Mouse (Mus musculus) embryonic facial prominence, embryonic 12.5 days (tissue): ENCODE results near the gene Rab22a. TPM values are rescaled to one million over a fixed set of nuclear protein-coding genes. Genes with fewer than 3 reads are reported as not detected.
A peak's percentile ranks its signal among the peaks of the same experiment; 100 is the strongest.

Experiments used
- ATAC-seq: fragments of 200-750 bp; cut with Nextera tagmentation; 2 replicates; pipeline ENCODE4 v1.8.0; 2017; ENCODE audit not compliant: insufficient number of reproducible peaks, insufficient read depth, low FRiP score, low TSS enrichment
- H3K27ac ChIP-seq: fragments of 300-500 bp; sonication (generic); 2 replicates; pipeline ENCODE4 v1.5.1; 2016; ENCODE audit warnings: mild to moderate bottlenecking
- H3K27me3 ChIP-seq: fragments of 300-500 bp; sonication (generic); 2 replicates; pipeline ENCODE4 v1.6.1; 2016; ENCODE audit warnings: mild to moderate bottlenecking, moderate library complexity
- H3K36me3 ChIP-seq: fragments of 300-500 bp; sonication (generic); 2 replicates; pipeline ENCODE4 v1.6.1; 2016; ENCODE audit warnings: mild to moderate bottlenecking
- H3K4me1 ChIP-seq: fragments of 300-500 bp; sonication (generic); 2 replicates; pipeline ENCODE4 v1.6.1; 2016
- H3K4me2 ChIP-seq: fragments of 300-500 bp; sonication (generic); replicated peaks from 2 replicates; pipeline ENCODE4 v1.6.1; 2016; ENCODE audit warnings: mild to moderate bottlenecking, moderate library complexity
- H3K4me3 ChIP-seq: fragments of 300-500 bp; sonication (generic); 2 replicates; pipeline ENCODE4 v1.5.1; 2016; ENCODE audit warnings: mild to moderate bottlenecking
- H3K9ac ChIP-seq: fragments of 300-500 bp; sonication (generic); 2 replicates; pipeline ENCODE4 v1.6.1; 2016; ENCODE audit warnings: mild to moderate bottlenecking, moderate library complexity
- H3K9me3 ChIP-seq: fragments of 300-500 bp; sonication (generic); 2 replicates; pipeline ENCODE4 v1.6.1; 2016; ENCODE audit warnings: mild to moderate bottlenecking, moderate library complexity
- WGBS: fragments of 180-500 bp; shearing (Covaris S2); methylation state at CpG from one replicate; pipeline ENCODE4 v1.1.7; 2016; 5-methylcytosine and 5-hydroxymethylcytosine counted together
- microRNA-seq: library from miRNA; unstranded; fragments of <30 nt; microRNA quantifications from one replicate; pipeline ENCODE4, GENCODE M21; 2017
- polyA plus RNA-seq: library from polyadenylated mRNA; unstranded; fragments of >200 nt; fragmentation: Nextera tagmentation; extraction: Ambion mirVana; gene quantifications from 2 replicates; pipeline ENCODE4 v1.2.1, GENCODE M21; 2016

Rab22a gene
- polyA plus RNA-seq, 1 experiment from 2014 or later, result 48.7 TPM

DNA sequence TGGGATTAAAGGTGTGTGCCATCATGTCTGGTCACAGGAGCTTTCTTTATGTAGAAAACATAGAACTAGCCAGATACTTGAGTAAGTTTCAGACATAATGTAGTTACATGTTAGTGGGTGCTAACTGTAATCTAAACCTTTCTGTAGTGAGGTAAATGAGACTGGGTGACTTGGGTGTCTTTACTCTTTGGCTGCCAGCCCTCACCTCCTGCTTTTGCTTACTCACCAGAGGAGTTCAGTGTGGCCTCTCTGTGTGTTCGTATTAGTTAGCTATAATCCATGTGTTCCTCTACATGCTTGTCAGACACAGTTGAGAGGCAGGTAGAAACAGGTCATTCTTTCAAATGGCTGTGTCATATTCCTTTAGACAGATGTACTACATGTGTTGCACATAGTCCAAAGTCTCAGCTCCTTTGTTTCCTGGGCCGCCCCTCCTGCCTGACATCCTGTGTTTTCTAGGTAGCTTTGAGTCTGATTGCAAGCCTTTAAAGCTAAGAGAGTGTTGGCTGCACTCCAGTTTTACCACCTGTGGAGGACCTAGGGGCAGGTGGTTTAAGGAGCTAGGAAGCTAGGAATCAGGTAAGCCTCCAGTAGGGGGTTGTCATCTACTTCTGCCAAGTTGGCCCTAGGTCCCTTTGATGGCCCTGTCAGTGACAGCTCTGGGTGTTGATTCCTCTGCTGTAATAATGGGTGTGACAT is 89.5 kb downstream of the Rab22a start:
- no peaks in the 10 kb centered on the region for H3K36me3 ChIP-seq
- no peaks in the 10 kb centered on the region for H3K4me1 ChIP-seq
- WGBS, result 90% methylated on average over 2 of the region's 2 CpGs
- no peak overlapping the region for H3K27ac ChIP-seq
- H3K4me3 ChIP-seq, result no peak overlapping the region
- H3K27me3 ChIP-seq, result no peaks in the 10 kb centered on the region
- H3K9ac ChIP-seq, result no peak overlapping the region
- 0 out of 2 replicates have a peak, but pooled peaks have one; percentile 56 for ATAC-seq
- no peaks in the 10 kb centered on the region for H3K9me3 ChIP-seq
- H3K4me2 ChIP-seq, result no peak overlapping the region

- Histone ChIP-seq H3K9ac (no peak overlapping the region), H3K9me3 (no peaks in the 10 kb centered on the region), H3K27me3 (no peaks in the 10 kb centered on the region), H3K27ac (no peak overlapping the region), H3K36me3 (no peaks in the 10 kb centered on the region), H3K4me2 (no peak overlapping the region), H3K4me3 (no peak overlapping the region), H3K4me1 (no peaks in the 10 kb centered on the region; the same call in 1 of the 2 replicates)
- no peak for ATAC-seq
- WGBS, result 67% methylated on average over 8 of the region's 8 CpGs
Measured at GRCm38 (mm10) chr2:173755433-173756144, 96.0 kb downstream of the Rab22a start.

Small RNA genes lying within 50 kb of the gene (microRNA-seq; reads per million reads assigned to microRNA genes)
- gene Mir6340, result not detected

Other genes with a start within 250 kb of the Rab22a start
- not detected in 2 replicates for gene 1700021F07Rik, start 137.2 kb upstream of the Rab22a start, polyA plus RNA-seq
- gene Ankrd60, start 81.4 kb upstream of the Rab22a start, polyA plus RNA-seq, result not detected in 2 replicates
- gene 1700010B08Rik, start 59.7 kb downstream of the Rab22a start, polyA plus RNA-seq, result not detected in 2 replicates
- 11.7 and 13.4 TPM in 2 replicates for gene Vapb, start 77.8 kb downstream of the Rab22a start, polyA plus RNA-seq